Mouse (Mus musculus): ENCODE data around the gene Srsf7.

The Srsf7 gene

DNA sequence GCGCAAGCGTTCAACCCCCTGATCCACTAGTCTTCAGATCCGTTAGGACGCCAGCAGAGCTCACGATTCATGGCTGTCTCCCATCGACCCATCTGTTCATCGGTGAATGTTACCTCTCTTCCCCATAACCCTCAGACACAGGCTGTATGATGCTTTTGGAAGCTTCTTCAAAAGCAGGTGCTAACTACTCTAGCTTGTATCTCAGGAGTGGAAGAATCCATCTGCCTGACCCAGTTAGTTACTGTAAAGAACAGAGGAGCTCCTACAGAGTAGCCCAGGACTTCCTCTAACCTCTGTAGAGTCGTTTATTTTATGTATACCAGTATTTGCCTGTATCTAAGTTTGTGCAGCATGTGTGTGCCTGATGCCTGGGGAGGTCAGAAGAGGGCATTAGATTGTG, 50.2 kb downstream of the Srsf7 start:
- no peak for DNase-seq (ENCODE audit: low spot score in 2 of 2)

DNA sequence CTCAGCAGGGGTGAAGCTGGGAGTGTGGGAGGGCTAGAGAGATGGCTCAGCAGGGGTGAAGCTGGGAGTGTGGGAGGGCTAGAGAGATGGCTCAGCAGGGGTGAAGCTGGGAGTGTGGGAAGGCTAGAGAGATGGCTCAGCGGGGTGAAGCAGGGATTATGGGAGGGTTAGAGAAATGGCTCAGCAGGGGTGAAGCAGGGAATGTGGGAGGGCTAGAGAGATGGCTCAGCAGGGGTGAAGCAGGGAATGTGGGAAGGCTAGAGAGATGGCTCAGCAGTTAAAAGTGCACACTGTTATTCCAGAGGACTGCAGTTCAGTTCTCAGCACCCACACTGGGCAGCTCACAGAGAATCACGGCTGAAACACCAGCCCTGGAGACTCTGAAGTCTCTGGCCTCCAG, 53.5 kb downstream of the Srsf7 start:
- no peak for DNase-seq (ENCODE audit: low spot score in 2 of 2)

DNA sequence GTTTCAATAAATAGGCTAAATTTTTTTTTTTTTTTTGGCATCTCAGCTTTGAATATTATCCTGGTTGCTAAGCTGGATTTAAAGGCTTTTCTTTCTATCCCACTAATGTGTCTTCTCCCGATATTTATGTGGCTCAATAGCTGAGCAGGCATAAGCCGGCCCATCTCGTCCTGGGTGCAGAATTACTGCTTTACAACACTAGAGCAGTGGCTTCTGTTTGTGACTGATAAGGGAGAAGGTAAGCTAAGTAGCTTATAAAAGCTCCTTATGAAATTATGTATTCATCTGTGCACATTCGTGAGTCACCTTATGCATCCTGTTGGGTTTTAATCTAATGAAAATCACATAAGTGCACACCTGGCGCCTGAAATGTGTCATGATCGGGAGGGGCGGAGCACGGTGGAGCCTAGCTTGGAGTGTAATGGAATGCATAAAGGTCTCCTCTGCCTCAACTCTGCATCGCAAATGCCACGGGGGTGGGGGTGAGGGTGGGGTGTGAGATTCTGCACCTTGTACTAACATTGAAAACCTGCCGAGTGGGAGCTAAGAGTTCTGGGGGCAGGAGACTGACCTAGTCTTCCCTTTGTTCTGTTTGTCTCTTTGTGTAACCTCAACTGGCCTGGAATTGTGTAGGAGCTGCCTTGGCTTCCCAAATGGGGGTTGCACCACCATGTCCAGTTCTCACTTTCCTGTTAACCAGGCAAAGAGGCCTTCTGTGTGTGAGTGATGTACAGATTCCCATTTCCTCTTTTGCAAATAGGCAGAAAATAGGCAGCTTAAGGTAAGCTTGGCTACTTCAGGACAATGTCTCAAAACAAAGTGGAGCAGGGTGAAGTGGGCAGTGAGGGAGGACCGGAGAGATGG, 54.1 kb downstream of the Srsf7 start:
- DNase-seq (ENCODE audit: low spot score in 2 of 2): no peak

DNA sequence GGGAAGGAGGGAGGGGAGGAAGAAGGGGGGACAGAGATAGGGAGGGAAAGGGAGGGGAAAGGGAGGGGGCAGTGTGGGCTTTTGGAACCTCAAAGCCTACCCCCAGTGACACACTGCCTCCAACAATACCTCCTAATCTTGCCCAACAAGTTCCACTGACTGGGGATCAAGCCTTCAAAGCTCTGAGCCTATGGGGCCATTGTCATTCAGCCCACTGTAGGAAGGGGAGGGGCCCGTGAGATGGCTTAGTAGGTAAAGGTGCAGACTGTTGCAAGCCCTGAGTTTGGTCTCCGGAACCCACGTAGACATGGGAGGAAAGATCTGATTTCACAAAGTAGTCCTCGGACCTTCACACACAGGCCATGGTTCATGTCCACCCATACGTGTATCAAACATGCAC, 55.8 kb downstream of the Srsf7 start:
- no peak for DNase-seq (ENCODE audit: low spot score in 2 of 2)
